Mouse (Mus musculus) fat pad, adult 2 months (tissue): ENCODE data around the gene Tekt2.

Experiments
- DNase-seq: peaks from one replicate; pipeline ENCODE4 v3.0.0-alpha.2; 2011; ENCODE audit warnings: low read depth, low spot score; ENCODE audit errors: extremely low read depth

The Tekt2 gene

GRCm38 (mm10) chr4:126275681-126276131 lies 49.8 kb downstream of the Tekt2 start:
- no peak for DNase-seq

DNA sequence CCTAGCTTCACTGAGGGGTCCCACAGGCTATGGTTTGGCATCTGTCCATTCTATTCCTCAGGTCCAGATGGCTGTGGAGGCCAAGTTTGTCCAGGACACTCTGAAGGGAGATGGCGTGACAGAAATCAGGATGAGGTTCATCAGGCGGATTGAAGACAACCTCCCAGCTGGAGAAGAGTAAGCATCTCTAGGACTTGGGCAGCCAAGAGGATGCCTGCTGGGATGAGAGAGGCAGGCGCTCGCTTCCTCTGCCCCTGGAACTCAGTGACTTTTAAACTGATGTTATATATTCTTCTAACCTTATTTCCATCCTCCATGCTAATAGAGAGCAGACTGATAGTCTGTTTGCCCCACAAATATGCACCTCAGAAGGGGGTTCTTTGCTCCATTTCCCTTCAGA lies 50.4 kb downstream of the Tekt2 start:
- DNase-seq: no peak

DNA sequence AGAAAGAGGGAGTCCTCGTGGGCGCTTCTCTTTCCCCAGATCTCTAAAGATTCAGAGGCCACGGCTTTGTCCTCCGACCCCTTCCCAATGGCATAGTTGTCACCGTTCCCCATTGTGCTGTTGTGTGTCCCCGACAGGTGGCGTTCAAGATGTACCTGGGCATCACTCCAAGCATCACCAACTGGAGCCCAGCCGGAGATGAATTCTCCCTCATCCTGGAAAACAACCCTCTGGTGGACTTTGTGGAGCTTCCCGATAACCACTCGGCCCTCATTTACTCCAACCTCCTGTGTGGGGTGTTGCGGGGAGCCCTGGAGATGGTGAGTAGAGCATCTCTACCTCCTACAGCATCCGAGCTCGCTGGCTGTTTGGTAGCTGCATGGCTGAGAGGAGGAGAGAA lies 51.7 kb downstream of the Tekt2 start:
- no peak for DNase-seq
